Mouse (Mus musculus) c-Kit-positive CD71-negative TER-119-negative erythroid progenitor cells, embryonic 14.5 days (primary cell): ENCODE measurements around the gene Gm11639.
"Not testable (repeated sequence)": the region's sequence is repeated elsewhere in the genome, so short reads cannot be mapped to it uniquely, and the experiment has no call there.

Source experiments
- DNase-seq: peaks from one replicate; pipeline ENCODE4 v3.0.0-alpha.2; 2013; ENCODE audit warnings: low read depth

Gm11639 gene

DNA sequence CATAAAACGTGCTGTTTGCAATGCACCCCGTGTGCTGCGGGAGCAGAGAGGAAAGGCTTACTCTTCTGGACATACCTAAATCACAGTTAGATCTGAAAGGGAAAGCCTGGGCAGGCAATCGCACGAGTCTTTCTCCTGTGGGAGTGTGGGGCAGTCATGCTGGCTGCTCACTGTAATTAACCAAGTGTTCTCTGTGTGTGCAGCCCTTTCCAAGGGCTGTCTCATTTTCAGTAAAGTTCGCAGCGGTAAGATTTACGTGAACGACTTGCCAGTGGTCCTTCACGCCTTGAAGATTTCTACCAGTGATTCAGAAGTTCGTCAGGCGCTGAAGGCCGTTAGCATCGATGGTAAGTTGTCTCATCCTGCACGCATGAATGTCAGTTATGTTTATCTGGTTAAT lies 18.6 kb downstream of the Gm11639 start:
- DNase-seq, result no peak

DNA sequence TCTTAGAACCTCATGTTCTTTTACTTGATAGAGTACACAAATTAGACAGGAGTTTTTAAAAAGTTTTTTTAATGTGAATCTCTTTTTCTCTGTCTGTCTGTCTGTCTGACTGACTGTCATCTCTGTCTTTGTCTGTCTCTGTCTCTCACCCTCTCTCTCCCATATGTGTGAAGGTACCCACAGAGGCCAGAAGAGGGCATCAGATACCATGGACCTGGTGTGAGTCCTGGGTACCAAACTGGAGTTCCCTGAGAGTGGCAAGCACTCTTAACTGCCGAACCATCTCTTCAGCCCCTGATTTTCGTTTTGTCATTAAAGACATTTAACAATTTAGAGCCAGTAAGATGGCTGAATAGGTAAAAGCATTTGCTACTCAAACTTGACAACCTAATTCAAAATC lies 21.6 kb downstream of the Gm11639 start:
- no peak for DNase-seq

DNA sequence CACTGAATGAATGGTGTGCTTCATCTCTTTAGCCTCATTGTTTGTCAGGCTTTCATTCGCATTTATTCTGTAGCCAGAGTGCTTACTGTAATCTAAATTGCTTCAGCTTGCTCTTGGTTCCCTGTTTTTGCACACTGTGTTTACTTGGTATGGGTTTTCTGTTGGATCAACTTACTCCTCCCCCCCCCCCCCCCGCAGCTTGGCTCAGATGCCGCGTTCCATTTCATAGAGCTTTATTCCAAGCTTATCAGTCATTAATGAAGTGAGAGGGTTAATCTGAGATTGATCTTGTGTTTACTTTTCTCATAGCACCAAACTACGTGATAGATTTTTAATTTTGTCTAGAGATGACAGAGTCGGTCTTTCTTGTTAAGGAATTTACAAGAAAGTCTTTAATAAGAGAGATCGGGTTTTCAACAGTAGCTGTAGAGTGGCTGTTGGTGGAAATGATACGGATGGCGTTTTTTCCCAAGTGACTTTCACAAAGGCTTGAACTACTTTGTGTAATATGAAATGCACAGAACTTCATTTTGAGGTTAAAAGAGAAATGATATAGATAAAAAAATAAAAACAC lies 59.6 kb downstream of the Gm11639 start:
- DNase-seq, result no peak

DNA sequence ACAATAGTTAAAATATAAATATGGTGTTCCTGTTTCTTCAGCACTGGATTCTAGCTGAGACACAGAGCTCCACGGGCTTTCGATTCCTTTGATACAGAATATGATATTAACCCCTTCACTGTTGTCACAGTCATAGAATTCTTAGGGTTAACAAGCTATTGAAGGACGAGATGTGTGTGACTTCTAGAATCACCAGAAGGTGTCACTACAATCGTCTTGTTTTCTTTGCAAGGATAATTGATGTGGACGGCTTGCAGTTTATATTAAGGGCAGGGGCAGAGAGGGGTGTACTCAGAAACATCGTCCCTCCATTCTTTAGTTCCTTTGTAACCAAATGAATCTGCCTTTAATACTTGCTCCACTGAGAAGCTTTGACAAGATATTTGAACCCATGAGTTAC lies 80.3 kb downstream of the Gm11639 start:
- DNase-seq, result no peak

DNA sequence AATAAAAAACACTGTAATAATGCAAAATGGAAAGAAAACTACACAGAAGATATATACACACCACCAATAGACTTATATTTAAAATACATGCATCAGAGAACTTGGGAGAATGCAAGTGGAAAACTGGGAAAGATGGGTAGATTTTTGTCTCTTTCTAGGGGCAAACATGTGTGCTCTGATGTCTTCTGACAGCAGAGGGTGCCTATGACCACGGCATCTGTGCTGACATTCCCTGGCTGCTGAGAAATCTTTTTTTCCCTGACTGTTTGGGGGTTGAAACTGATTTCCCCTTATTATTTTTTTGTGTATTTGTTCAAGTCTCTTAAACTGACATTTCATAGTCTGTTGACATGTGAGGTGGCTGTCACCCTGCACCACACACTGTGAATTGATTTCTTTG lies 81.6 kb downstream of the Gm11639 start:
- DNase-seq, result no peak

DNA sequence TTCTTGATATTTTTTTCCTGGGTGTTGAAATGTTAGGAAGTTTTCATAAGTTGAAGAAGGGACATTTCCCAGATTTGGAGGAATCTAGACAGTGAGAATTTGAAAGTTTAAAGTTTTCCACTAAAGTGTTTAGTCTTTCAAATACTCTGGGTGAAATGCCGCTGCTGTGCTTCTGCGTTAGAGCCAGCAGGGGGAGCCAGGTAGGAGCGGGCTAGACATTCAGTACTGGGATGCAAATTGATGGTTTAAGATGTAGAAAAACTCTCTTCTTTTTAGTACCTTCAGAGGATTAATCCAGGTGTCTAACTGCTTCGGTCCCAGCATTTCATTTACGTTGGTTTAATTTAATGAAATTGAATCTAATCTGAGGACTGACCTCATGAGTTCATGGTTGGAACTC lies 82.6 kb downstream of the Gm11639 start:
- peak; percentile 5 for DNase-seq

DNA sequence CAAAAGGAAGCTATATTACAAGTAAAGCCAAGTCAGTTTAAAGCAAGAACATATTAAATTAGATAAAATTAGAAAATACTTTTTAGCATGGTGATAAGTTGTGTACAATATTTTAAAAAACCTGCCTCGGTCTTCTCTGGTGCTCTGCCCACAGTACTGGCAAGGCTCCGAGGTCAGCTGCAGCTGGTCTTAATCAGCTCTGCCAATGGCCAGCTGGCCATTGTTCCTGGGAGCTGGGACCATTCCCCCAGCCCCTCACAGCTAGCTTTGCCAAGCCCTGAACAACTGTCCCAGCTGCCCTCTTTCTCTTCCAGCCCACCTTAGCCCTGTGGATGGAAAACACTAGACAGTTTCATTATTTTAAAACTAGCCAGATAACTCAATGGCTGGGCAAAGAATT lies 93.3 kb downstream of the Gm11639 start:
- DNase-seq, result no peak

DNA sequence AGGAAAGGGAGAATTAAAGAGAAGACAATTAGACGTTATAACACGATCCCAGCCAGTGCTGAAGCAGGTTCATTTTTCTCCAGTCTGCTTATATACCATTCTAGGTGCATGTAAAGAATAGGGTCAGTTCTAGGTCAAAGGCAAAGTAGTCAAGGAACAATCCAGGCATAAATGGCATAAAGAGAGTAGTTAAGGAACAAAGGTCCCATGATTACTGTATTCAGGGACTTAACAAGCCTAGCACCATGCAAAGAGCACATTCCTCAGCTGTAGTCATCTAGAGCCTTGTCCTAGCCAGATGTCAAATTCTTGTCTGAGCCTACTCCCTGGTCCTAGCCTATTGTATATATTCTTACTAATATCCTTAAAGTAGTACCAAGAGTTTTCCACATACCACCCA lies 259.2 kb downstream of the Gm11639 start:
- DNase-seq, result no peak

DNA sequence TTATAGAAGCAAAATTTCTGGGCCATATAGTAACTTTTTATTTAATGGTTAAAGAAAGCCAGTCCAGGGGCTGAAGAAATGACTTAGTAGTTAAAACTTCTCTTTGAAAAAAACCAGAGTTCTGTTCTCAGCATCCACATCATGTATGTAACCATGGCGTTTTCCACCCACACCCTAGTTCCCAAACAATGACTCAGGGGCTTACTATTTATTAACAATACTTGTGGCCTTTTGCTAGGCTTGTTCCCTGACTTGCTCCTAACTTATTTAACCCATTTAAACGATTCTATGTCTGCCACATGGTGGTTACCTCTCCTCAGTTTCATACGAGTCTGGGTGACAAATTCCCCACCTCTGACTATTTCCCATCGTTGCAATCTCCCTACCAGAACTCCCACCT lies 266.8 kb downstream of the Gm11639 start:
- no peak for DNase-seq

DNA sequence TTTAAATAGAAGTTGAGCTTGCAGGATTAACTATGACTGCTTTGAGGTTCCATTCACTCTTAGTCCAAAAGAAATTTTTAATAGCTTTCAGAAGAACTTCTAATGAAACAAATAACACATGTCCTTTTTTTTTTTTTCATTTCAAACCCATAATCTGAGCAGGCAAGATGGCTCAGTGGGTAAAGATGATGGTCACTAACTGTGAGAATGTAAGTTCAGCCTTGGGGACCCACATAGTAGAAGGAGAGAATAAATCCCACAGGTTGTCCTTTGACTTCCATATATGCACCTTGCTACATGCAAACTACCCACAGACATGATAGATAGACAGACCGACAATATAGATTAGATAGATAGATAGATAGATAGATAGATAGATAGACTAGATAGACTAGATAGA lies 282.4 kb downstream of the Gm11639 start:
- DNase-seq, result no peak

DNA sequence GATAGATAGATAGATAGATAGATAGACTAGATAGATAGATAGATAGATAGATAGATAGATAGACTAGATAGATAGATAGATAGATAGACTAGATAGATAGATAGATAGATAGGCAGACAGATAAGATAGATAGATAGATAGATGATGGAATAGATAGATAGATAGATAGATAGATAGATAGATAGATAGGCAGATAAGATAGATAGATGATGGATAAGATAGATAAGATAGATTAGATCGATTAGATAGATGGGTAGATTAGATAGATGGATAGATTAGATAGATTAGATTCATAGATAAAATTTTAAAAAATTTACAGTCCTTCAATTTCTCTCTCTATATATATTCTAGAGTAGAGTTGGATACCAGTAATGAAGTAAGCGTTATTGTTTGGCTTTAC lies 282.9 kb downstream of the Gm11639 start:
- DNase-seq, result no peak

DNA sequence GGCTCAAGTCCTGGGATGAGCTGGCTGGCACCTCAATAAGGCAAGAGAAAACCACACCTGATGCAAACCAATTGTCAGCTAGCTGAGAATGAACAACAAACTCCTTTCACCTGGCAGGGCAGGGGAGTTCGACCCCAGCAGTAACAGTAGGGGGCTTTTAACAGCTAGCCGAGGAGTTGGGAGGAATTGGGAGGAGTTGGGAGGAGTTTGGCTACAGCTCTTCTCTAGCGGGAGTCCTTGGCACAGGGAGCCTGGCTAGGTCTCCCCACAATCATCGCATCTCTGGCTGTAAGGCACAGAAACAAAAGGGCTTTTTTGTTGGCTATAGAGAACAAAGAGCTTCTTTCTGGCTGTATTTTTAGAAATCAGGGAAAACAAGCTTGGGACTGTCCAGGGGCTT lies 285.8 kb downstream of the Gm11639 start:
- DNase-seq, result no peak

DNA sequence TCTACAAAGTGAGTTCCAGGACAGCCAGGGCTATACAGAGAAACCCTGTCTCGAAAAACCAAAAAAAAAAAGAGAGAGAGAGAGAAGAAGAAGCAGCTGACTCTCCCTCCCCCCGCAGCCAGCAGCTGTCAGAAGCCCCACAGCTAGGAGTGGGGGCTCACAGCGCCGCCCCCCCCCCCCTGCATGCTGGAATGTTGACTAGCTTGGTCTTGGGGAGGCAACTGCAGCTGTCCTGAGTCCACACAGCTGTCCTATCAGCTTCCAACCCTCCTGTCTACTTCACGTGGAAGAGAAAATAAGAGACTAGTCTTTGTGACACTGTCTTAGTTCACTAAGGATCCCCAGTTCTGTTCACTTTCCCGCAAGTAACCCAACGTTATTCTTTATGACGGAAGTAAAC lies 287.0 kb downstream of the Gm11639 start:
- DNase-seq, result no peak

DNA sequence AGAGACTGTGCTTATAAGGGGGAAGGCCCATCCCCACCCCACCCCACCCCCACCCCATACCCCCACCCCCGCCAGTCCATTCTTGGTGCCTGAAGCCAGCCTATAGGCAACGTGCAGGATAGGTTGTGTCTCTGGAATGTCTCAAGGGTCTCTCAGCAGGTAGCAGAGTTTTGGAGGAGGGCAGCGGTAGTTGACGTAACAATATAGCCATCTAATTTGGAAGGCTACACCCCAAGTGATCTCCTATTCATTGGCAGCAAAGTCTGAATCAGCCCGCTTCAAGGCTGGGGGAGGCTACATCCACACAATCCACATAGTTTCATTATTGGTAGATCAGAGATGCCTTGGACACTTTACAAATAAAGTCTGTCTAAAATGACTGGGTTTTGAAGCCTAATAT lies 292.5 kb downstream of the Gm11639 start:
- DNase-seq, result no peak

DNA sequence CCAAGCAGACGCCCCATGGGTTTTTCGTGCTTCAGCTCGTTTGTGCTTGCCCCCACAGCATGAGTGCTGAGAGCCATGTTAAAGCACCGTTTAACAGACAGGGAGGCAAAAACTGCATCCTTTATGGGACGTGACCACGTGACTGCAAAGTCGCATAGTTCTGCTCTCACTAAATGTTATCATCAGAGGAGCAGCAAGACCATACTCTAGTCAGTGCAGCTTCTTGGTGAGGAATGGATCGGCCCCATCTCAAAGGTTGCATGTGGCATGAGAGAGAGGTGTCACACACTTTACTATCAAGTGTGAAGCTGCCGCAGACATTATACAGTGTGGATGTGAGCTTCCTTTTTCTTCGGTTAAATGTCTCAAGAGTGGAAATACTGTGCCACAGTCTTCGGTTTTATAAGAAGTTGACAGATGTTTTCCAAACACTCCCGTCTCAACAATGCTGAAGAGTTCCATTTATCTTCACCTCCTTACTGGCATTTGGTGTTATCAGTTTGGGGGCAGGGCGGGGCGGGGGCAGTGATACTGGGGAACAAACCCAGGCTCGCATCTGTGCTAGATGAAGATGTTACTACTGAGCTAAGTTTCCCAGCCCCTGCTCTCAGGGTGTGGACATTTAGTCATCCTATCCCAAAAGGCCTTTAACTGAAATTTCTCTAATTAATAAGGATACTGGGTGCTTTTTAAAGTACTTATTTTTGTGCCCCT lies 296.0 kb downstream of the Gm11639 start:
- no peak for DNase-seq

DNA sequence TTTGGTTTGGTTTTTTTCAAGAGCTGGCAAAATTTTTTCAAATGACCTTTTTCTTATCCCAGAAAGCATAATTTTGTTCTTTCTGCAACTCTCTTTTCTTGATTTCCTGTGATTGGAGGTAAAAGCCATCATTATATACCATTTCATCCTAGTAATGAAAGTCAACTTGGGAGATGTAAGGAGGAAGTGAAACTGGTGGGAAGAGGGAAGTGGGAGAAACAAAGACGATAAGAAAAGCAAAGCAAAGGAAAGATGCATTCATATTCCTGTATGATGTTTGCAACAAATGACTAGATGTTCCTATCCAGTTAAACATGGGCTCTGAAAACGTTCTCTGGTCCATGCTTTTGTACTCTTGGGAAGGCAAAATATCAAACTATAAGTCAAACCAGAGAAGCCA lies 323.7 kb downstream of the Gm11639 start:
- DNase-seq, result no peak

DNA sequence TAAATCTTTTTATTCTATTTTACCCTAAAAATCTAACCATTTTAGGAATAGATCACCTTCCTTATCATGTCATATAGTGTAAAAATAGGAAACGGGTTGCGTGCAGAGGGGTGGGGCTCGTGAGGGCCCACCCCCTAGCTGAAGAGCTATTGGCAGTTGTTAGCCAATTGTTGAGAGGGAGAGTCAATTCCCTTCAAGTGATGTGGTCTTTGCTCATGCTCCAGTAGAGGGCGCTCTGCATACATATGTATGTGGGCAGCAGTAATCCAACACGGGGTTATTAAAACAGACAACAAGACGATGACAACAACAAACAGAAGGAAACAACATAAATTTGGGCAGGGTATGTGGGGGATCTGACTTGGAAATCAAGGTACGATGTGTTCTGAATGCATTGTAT lies 335.6 kb downstream of the Gm11639 start:
- DNase-seq, result peak; percentile 34

DNA sequence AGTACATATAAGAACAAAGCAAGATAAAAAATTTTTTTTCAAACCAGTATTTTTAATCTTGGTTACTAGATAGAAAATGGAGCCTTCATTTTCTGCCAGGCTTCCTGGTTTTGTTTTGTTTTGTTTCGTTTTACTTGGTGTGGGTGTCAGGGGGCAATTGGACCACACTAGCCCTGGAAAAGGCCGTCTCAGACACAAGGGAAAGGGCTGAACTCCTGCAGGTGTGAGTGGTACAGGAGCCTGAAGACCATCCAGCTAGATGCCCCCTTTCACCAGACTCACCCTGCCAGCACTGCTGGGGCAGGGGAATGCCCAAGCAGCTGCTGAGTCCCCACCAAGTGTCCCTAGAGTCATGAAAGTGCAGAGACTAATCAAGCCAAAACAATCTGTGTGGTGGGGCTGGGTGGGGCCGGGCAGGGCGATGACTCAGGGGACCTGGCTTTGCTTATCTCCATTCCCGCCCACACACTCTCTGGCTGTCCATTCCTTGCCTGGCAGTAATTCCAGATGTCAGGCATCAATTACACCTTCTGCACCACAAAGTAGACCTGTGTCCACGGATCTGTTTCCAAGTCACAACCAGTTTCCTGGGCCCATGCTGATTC lies 343.3 kb downstream of the Gm11639 start:
- peak; percentile 30 for DNase-seq

DNA sequence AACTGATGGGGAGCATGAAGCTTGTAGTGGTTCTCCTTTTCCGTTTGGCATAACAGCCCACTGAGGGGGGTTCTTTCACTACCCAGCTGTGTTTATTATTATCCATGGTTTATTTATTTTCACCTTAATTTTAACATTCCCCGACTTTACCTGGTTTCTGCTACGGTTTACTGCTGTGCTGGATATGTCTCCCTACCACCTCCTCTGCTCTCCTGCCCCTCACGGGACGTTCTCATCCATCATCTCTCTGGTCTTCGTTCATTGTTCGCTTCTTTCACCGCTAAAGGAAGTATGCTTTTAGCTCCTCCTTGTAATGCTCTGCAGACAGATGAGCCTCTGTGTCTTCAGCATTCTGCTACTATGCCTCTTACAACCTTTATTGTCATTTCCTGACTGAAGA lies 344.0 kb downstream of the Gm11639 start:
- DNase-seq, result no peak

DNA sequence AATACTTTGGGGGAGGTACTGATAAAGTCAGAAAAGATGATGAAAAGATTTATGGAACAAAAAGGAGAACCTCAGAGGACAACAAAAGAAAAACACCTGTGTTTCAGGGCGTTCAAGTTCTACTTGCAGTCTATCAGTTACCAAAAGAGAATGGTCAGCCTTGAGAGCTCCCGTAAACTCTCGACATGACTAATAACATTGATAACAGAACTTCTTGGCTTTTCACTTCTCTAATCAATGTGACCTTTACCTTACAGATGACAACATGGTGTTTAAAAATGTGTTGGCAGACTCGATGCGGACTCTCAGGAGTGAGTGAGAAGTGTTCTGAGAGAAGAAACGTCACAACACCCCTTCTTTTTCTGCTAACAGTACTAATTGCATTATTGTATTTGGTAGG lies 344.7 kb downstream of the Gm11639 start:
- no peak for DNase-seq

DNA sequence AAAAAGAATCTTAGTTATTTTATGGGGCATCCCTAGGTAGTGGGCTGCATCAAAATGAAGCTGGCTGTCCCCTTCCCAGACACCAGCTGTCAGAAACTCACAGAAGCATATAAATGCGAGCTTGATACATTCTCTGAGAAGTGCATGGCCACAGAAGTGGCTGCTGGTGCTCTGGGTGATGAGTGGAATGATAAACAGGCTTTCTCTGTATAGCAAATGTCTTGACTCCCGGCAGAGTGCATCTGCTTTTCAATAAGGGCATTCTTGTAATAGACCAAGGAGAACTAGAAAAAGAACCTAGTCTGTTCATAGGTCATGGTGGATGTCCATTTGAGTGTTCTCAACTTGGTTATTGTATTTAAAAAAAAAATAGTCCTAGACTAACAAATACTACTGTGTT lies 345.6 kb downstream of the Gm11639 start:
- no peak for DNase-seq

DNA sequence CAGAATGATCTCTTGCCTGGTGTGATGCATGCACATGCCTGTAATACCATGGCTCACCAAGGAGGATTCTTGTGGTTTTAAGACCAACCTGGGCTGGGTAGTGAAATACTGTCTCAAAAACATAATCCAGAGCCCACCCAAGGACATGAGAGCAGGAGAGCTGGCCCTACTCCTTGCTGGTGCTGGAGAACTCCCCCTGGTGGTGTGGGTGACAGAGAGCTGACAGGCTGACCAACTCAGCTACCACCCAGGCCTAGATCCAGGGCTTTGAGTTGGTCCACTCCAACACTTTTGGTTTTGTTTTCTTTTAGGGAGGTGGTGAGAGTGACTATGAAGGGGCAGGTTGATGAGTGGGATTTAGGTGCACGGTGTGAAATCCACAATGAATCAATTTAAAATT lies 349.6 kb downstream of the Gm11639 start:
- DNase-seq, result no peak

DNA sequence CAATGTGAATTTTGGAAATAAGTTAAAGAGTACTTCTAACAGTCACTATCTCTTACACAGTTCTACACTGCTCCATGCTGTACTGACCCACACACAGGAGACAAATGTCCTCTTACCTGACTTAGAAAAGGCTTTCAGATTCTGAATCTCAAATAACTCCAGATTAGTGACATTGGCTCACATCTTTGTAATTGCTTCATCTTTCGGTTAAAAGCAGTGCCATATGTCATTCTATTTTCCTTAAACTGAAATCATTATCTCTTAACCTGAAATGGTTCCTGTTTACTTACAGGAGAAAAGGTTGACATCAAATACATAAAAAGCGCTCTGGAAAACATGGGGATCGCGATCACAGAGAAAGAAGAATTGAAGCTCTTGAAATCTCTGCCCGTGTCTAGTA lies 377.8 kb downstream of the Gm11639 start, which contains the start of gene Efcab3:
Efcab3 (plus strand) TSS at position 301 of the 400 bp plus-strand sequence.
- DNase-seq, result no peak

DNA sequence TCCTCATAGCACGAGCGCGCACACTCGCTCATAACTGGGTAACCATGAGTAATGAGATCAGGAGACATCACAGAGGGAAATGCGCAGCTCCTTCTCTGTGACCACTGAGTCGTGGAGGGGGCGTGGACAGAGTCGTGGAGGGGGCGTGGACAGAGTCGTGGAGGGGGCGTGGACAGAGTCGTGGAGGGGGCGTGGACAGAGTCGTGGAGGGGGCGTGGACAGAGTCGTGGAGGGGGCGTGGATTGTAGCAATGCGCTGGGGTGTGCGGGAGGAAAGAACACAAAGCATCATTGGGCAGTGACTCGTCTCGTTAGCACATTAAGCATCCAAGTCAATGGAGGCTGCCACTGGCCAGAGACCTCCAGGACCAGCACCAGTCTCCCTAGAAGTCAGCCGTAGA lies 426.9 kb downstream of the Gm11639 start:
- not testable (repeated sequence) for DNase-seq
